Mouse (Mus musculus) liver, postnatal 0 days (tissue): ENCODE results near the gene Trip4.

Experiments used
- CTCF ChIP-seq: sonication (generic); IDR thresholded peaks from 2 replicates; pipeline ENCODE4 v1.5.1; 2016; ENCODE audit warnings: antibody characterized with exemption, low read depth
- EP300 ChIP-seq: IDR thresholded peaks from 2 replicates; pipeline ENCODE4 v1.6.1; 2016; ENCODE audit warnings: antibody characterized with exemption, low read depth, mild to moderate bottlenecking

DNA sequence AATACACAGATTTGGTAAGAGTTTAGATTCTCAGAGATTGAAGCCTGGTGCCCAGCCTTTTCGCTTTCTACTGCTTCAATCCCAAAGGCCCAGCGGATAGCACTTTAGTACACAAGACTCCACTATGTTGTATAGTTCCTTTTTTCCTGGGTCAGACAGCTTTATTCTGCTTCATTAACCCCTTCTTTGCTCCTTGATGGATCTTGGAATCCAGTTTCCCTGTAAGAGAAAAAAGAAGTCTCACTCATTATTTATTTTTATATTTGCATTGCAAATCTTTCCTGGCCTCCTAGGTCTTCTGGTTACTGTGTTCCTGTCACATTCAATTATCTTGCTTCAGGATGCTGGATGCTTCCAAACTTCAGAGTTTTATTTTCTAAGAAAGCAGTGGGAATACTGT, 75.4 kb downstream of the Trip4 start:
- TF ChIP-seq CTCF (no peak), EP300 (no peak)
